Comparison of ENCODE assay signal across 16 mouse cellular contexts in the genomic region with DNA sequence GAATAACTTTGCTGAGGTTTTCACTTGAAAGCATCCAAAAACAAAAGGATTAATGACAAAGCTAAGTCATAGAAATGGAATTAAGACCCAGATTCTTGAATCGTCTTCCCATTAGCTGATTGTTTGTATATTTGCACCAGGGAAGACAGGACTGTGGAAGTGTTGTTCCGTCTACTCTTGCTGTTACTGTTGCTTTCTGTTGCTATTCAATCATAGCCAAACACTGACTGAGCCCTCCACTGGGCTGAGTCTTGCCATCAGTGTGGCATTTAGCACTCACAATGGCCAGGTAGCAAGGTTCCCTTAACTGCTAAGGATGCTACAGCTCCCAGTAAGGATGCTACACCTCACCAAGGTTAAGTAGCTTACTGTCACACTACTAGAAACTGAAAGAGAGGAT.
"Had no signal": no experiment of that assay in that cellular context is flagged by ENCODE, and none has a peak within 500 bp of the region (broad histone marks: within the 10 kb centered on the region; RNA-seq: fewer than 3 reads in every experiment).

No protein-coding gene starts in this region.

- H3K36me3 ChIP-seq: neural tube, embryonic 13.5 days; neural tube, embryonic 15.5 days; stomach, embryonic 15.5 days had no signal

- DNase-seq: retina, postnatal 1 day; right cerebral cortex, adult 18-20 months; right cerebral cortex, postnatal 14 days; right cerebral cortex, postnatal 25 days; right cerebral cortex, postnatal 4 days; spleen, adult 18-20 months; thymus, adult 18-20 months; thymus, adult 2 months; thymus, postnatal 14 days; thymus, postnatal 25 days; thymus, postnatal 36 days; thymus, postnatal 4 days had no signal

- H3K9me3 ChIP-seq: neural tube, embryonic 13.5 days; neural tube, embryonic 15.5 days; stomach, embryonic 15.5 days had no signal

- H3K4me2 ChIP-seq: neural tube, embryonic 13.5 days; neural tube, embryonic 15.5 days; stomach, embryonic 15.5 days had no signal

- H3K27me3 ChIP-seq: neural tube, embryonic 13.5 days; neural tube, embryonic 15.5 days; stomach, embryonic 15.5 days had no signal

- H3K27ac ChIP-seq: neural tube, embryonic 13.5 days; neural tube, embryonic 15.5 days; stomach, embryonic 15.5 days; stomach, postnatal 0 days had no signal

- H3K4me3 ChIP-seq: neural tube, embryonic 13.5 days; neural tube, embryonic 15.5 days; stomach, embryonic 15.5 days had no signal

- H3K4me1 ChIP-seq: neural tube, embryonic 13.5 days; neural tube, embryonic 15.5 days; stomach, embryonic 15.5 days had no signal

- H3K9ac ChIP-seq: neural tube, embryonic 13.5 days; neural tube, embryonic 15.5 days; stomach, embryonic 15.5 days had no signal
